Mouse (Mus musculus) megakaryocyte-erythroid progenitor cell, adult 5-6 weeks (primary cell): ENCODE results near the gene Il1f9. TPM values are rescaled to one million over a fixed set of nuclear protein-coding genes. Genes with fewer than 3 reads are reported as not detected.
"Not testable (repeated sequence)": the region's sequence is repeated elsewhere in the genome, so short reads cannot be mapped to it uniquely, and the experiment has no call there.

Experiments used
- ATAC-seq: replicated peaks from 2 replicates; pipeline ENCODE4 v1.8.0; 2016; ENCODE audit warnings: mild to moderate bottlenecking, inconsistent platforms; ENCODE audit not compliant: severe bottlenecking, poor library complexity, low FRiP score, low TSS enrichment
- total RNA-seq, 2 experiments: library from RNA; stranded (forward) in 1 of 2; stranded (reverse) in 1 of 2; fragments of 200-1000, 215-1000 nt in 1 of 2; fragments of >200 nt in 1 of 2; fragmentation: Nextera tagmentation in 1 of 2; gene quantifications; 2 replicates each; pipeline ENCODE4 v1.2.3; 2014 to 2017

Il1f9 gene
- total RNA-seq (2014; fragmentation: Nextera tagmentation): not detected in 2 replicates
- 0.47 TPM in 1 of 2 replicates, not detected in the other for total RNA-seq (2017)

DNA sequence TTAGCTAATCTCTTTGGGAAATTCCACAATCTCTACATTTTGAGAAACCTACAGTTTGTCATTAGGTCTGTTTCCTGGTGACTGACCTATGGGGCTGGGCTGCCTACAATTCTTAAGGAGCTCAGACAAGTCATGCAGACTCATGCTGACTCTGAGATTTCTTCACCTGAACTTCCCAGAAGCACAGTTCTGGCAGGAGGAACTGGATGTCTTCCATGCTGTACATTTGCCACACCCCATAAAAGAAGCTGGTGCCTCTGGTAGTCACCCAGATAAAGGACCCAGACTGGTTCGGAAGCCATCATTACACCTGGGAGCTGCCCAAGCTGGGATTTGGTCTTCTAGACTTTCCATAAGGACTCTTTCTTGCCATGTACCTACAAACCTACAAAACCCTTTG lies at the start of gene Il1f9:
Gene Il1f9 (plus strand): TSS at position 301 of the 400 bp plus-strand sequence.
- ATAC-seq: no peak

DNA sequence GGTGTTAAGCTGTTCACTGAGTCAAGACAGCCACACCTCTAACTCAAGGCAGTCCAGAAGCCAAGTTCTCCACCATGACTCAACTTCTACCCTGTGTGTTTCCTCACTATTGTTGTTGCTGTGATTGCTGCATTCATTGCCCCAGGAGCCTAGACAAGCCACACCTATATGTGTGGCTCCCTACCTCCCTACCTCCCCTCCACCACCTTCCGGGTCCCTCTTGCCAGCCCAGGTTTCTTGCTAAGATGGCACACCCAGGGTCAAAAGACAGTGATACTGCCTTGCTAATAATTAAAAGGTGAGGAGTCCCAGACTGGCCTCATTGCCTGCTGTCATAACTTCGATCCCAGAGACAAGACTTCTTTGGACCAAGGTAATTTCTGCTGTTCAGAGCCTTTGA lies 33.4 kb upstream of the Il1f9 start, which contains the start of gene Il1f8:
Gene Il1f8 (plus strand): TSS at position 301 of the 400 bp plus-strand sequence.
- ATAC-seq: no peak

DNA sequence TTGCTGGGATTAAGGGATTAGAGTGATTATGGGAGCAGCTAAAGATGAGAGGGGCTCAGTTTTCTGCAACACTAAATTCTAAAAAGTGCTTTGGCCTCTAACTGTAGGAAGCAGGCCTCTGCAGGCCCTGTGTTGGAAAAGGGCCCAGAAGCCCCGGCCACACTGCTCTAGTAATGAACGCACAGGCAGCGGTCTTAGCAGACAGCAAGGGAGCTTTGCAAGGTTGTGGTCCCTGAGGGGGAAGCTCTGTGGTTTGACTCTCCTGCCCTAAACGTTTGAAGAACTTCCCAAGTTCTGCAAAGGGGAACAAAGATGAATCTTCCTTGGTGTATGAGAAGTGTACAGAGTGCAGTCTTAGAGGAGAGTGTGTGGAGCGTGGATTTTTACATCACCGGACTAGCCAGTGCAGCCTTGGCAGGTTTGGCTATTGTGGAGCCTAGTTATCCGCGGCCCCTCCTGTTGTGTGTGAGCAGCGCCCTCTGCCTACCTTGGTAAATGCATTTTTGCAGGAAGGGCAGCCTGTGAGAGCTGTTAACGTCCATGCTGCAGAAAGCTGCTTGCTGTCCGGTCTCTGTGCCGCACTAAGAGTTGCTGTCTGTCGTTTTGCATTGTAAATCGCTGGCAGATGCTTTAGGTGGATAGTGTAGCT lies 4.5 kb upstream of the Il1f9 start:
- ATAC-seq: peak; percentile 92

DNA sequence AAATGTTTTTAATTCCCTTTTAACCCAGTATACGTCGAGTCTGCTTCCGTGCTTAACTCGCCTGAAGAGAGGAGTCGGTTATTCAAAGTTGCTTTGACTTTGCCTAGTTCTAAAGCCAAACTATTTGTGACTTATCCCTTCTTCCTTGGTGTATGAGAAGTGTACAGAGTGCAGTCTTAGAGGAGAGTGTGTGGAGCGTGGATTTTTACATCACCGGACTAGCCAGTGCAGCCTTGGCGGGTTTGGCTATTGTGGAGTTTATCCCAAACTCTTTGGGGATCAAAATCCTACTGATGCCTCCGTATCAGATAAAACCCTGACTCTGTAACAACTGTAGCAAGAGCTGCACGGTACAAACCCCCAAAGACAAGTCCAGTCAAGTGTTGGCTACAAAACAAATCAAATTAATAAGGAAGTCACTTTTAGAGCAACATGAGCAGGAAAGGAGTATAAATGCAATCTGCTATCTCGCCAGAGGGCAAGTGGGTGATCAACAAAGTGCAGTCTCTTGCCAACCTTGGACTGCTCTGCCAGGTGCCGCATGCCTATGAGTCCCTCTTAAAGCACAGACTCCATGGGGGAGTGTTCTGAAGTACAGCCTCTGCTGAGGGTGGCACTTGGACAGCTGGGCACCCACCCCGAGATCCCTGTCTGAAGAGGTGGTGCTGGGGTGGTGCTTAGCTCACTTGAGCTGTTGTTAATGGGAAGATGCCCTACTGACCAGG lies 3.7 kb upstream of the Il1f9 start:
- ATAC-seq: 0 out of 2 replicates have a peak, but pooled peaks have one; percentile 37

DNA sequence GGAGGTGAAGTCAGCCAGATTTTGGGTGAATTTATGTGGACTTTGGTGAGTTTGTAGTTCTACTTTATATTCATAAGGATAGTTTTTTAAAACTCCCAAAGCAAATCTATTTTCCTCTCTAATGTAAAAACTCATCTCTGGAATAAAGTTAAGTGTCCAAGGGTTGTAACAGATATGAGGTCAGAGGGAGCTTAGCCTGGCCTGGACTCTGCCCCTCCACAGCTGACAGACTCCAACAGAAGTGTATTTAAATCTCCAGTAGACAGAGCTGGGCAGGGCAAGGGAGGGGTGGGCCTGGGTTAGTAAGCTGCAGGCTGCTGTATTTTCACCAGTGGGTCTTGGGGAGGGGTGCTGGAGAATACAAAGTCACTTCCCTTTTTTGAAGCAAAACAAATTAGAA lies 2.2 kb upstream of the Il1f9 start:
- ATAC-seq: not testable (repeated sequence)

DNA sequence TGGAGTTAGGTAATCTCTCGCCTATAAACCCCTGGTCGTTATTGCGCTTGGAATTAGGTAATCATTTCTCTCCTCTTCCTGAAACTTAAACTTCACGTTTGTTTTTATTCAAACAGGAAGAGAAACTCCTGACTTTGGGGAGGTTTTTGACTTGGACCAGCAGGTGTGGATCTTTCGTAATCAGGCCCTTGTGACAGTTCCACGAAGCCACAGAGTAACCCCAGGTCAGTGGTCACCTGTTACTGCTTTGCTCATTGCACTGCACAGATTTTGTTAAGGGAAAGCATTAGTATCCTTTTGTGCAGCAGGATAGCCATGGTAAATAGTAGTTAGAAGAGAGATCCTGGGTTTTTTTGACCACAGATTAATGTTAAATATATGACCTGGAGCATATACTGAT lies 1.3 kb downstream of the Il1f9 start:
- no peak for ATAC-seq

DNA sequence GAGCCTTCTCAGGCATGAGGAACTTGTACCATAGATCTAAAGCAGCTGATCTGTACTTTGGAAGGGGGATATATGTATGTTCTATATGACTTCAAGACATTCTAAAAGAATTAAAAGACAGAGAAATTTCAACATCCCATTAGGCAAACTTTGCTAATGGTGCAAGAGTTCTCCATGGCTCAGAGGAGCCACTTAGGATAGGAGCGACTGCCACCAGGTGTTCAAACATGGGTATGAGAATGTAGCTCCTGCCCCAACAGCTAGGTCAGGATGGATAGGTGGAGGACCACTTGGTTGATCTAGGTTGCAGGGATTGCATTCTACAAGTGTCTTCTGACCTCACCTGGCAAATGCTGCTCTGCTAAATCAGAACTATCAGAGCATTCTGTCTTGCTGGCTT lies 1.9 kb downstream of the Il1f9 start:
- no peak for ATAC-seq

DNA sequence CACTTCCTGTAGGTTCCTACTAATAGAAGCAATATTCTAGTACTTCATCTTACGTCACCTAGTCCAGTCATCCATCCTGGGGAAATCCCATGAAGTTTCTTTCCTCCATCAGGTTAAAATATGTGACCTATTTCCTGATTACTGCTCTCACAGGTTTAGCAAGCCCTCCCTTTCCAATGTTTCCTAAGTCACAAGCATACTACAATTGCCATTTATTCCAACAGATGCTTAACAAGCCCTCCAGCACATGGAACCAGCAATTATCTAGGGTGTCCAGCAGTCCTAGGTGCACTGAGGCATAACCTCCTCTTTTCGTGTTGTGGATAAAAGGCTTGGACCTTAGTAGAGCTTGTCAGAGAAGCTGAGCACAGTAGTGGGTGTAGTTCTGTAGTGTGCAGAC lies 28.8 kb downstream of the Il1f9 start, which contains the start of gene Il1f6:
Gene Il1f6 (plus strand): TSS at position 301 of the 400 bp plus-strand sequence.
- ATAC-seq: no peak

DNA sequence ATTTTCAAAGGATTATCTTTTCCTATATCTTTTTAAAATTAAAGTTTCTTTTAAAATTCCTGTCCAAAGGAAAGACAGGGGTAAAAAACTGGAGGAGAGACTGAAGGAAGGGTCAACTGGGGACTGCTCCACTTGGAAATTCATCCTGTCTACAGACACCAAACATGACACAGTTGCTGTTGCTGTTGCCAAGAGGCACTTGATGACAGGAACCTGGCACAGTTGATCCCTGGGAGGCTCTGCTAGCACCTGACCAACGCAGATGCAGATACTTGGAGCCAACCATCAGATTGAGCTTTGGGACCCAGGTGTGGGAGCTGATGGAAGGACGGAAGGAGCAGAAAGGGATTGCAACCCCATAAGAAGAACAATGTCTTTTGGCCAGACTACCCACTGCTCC lies 40.9 kb downstream of the Il1f9 start:
- ATAC-seq: no peak

Other genes starting within 250 kb of the Il1f9 start
- gene Hnmt, start 137.1 kb upstream of the Il1f9 start, total RNA-seq (2014; fragmentation: Nextera tagmentation): 0.89 and 1.8 TPM in 2 replicates
- 5.3 and 17.0 TPM in 2 replicates for gene Hnmt, start 137.1 kb upstream of the Il1f9 start, total RNA-seq (2017)
- not detected in 2 replicates for gene Tbpl2, start 89.9 kb upstream of the Il1f9 start, total RNA-seq (2014; fragmentation: Nextera tagmentation)
- gene Tbpl2, start 89.9 kb upstream of the Il1f9 start, total RNA-seq (2017): not detected in 2 replicates
- gene Il1f8, start 33.3 kb upstream of the Il1f9 start, total RNA-seq (2014; fragmentation: Nextera tagmentation): not detected in 2 replicates
- not detected in 2 replicates for gene Il1f8, start 33.3 kb upstream of the Il1f9 start, total RNA-seq (2017)
- gene Il1f6, start 28.9 kb downstream of the Il1f9 start, total RNA-seq (2014; fragmentation: Nextera tagmentation): not detected in 2 replicates
- gene Il1f6, start 28.9 kb downstream of the Il1f9 start, total RNA-seq (2017): not detected in 2 replicates
- gene Il1f5, start 90.5 kb downstream of the Il1f9 start, total RNA-seq (2014; fragmentation: Nextera tagmentation): not detected in 2 replicates
- not detected in 2 replicates for gene Il1f5, start 90.5 kb downstream of the Il1f9 start, total RNA-seq (2017)
- gene Il1f10, start 104.7 kb downstream of the Il1f9 start, total RNA-seq (2014; fragmentation: Nextera tagmentation): not detected in 2 replicates
- not detected in 2 replicates for gene Il1f10, start 104.7 kb downstream of the Il1f9 start, total RNA-seq (2017)
- gene Il1rn, start 150.4 kb downstream of the Il1f9 start, total RNA-seq (2014; fragmentation: Nextera tagmentation): 1.6 TPM in 1 of 2 replicates, not detected in the other
- gene Il1rn, start 150.4 kb downstream of the Il1f9 start, total RNA-seq (2017): not detected in 2 replicates
- 43.9 and 50.2 TPM in 2 replicates for gene Psd4, start 181.1 kb downstream of the Il1f9 start, total RNA-seq (2014; fragmentation: Nextera tagmentation)
- gene Psd4, start 181.1 kb downstream of the Il1f9 start, total RNA-seq (2017): 32.4 and 38.5 TPM in 2 replicates